Mouse (Mus musculus) ES-E14 (cell line): ENCODE measurements around the gene Fam92b.

Source experiments
- CHD2 ChIP-seq: IDR thresholded peaks from 2 replicates; pipeline ENCODE4 v1.6.1; 2014; ENCODE audit warnings: mild to moderate bottlenecking, low read depth, low read length, inconsistent platforms
- MAFK ChIP-seq: IDR thresholded peaks from 2 replicates; pipeline ENCODE4 v1.6.1; 2014; ENCODE audit warnings: mild to moderate bottlenecking, low read depth, low read length, inconsistent platforms; ENCODE audit not compliant: insufficient read depth
- ZC3H11A ChIP-seq: IDR thresholded peaks from 2 replicates; pipeline ENCODE4 v1.6.1; 2012; ENCODE audit warnings: low read depth, mild to moderate bottlenecking, inconsistent platforms, low read length, borderline replicate concordance

GRCm38 (mm10) chr8:120181861-120182414, 4.7 kb upstream of the Fam92b start:
- TF ChIP-seq ZC3H11A (no peak), MAFK (no peak), CHD2 (no peak)
